Mouse (Mus musculus): ENCODE measurements around the gene Sipa1l3.
A peak's percentile ranks its signal among the peaks of the same experiment; 100 is the strongest.

Gene Sipa1l3

DNA sequence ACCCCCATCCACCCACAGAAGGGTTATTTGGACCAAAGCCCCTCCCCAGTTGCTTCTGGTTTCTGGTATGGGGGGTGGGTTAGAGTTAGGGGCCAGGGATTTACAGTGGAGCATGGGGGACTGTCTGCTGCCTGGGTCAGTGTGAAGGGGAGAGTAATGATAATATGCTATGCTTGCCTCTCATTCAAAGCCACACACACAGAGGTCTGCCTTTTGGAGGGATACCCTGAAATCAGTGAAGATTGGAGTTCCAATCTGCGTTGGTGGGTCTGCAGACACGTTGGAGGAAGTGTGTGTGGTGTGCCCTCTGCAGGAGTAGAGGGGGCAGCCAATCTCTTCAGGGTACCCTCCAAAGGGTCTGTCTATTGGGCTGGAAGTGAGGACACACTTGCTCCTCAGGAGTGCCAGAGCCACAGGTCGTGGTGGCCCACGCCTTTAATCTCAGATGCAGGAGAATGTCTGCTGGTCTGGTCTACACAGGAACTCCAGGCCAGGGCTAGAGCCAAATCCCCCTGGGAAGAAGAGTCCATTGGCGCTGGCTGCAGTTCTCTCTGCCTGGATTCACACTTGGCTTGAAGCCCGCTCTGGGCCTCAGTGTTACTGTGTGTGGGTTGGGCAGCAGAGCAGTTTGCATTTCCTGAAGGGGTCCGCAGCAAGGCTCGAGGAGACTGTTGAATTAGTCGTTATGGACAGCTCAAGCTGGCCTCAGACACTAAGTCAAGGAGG is 213.0 kb downstream of the Sipa1l3 start:
- DNase-seq (ENCODE audit: low spot score in 2 of 2): no peak

DNA sequence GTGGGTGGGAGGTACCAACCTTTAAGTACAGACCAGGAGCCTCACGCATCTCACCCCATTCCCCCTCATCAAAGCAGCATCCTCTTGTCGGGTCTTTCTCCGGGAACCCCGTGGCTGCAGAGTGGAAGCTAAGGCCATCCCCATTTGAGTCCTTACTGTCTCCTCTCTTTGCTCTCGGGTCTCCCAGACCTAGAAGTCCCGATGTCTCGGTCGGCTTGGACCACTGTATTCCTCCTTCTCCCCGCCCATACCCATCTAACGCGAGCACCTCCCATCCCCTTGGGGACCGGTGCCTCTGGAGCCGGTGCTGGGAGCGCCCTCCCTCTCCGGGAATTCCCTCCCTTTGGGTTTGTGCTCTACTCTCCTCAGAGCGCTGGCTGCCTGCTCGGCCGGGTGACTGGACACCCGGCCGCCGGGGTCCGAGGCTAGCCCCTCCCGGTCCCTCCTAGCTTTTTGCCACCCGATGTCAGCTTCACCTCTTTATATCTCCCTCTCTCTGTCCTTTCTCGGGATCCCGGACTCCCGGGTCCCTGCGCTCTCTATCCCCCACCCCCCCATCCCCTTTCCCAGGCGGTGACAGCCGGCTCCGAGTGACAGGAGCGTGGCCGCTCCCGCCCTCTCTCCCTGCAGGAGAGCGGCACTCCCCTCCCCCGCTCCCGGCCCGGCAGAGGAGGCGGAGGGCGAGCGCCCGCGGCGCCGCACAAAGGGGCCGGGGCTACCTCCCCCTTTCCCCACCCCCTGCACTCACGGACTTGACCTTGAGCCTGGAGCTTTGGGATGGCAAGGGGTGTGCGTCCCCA is 213.8 kb downstream of the Sipa1l3 start:
- DNase-seq (ENCODE audit: low spot score in 2 of 2): no peak

DNA sequence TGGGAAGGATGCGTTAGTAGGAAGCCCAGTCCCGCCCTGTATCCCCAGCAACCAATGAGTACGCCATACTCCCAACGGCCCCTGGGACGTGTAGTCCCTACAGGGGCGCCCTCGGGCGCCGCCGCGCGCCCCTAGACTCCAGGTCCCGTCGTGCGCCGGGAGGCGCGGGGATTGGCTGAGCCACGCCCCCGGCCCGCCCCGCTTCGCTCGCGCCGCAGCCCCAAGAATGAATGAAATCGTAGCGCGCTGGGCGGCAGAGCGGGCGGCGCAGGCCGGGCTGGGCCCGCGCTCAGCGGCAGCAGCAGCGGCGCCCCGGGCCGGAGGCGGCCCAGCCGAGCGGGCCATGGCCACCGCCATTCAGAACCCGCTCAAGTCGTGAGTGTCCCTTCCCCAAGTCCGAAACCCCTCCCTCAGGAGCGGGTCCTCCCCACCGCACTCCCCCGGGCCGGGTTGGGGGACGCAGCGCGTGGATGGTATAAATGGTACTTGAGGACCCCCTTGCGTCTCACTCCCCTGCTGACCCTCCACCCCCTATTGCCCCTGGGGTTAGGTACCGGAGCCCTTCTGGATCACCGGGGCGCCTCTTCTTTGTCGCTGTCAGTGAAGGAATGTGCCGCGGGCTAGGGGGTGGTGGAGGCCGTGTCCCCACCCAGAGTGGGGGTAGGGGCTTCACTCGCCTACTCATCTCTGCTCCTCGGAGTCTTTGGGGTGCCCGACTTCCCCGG is 214.5 kb downstream of the Sipa1l3 start, which contains the start of gene Dpf1:
Gene Dpf1, plus strand, starts transcription at position 214 of the 725 bp plus-strand sequence.
- DNase-seq (ENCODE audit: low spot score in 2 of 2): peak in 1 of 2 experiments; percentile 32

DNA sequence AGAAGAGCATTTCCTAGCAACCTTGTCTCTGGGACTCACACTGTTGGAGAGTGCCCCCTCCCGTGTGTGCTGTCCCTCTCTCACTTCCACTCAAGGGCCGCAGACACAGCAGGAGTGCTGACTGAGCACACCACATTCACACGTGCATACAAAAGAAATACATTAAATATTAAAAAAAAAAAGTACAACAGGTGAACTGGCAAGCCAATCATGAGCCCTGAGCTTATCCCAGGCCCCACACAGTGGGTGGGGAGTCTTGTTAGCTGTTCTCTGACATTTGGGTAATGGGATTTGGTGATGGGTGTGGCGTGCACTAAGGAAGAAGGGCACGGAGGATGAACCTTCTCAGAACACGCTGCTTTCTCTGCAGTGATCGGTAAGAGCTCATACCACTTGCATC is 215.8 kb downstream of the Sipa1l3 start:
- no peak for DNase-seq (ENCODE audit: low spot score in 2 of 2)

DNA sequence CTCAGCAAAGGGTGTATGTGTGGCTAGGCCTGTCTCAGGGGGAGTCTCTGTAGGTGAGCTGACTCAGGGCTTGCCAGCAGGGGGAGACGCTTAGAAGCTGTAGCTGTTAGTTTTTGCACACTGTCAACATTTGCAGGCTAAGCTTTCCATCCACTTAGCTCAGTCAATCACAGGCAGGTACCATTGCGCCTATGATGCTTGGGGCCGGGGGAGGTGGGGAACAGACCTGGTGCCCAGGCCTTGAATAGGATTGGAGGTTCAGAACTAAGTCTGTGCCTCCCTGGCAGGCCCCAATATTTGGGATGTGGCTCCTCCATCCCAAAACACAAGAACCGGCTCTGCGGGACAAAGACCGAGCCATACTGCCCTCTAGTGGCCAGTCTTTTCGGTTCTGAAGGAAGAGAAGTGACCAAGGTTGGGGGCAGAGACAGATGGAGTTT is 217.3 kb downstream of the Sipa1l3 start:
- peak in 1 of 2 experiments; percentile 55 for DNase-seq (ENCODE audit: low spot score in 2 of 2)

DNA sequence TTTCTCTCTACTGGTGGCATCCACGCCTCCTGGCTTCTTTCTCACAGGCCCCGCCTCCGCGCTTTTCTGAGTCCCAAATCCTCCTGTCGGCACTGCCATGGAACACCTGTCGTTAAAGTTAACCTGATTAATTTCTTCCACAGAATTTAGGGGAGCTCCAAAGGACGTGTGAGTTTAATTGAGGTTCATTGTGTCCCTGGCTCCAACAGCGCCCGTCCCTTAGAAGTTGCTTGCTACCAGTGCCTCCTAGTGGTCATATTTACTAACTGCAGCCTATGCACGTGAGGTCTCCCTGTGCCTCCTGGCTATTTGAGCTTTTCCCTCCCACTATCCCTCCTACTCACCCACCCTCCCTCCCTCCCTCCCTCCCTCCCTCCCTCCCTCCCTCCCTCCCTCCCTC is 221.4 kb downstream of the Sipa1l3 start:
- DNase-seq (ENCODE audit: low spot score in 2 of 2): peak in 1 of 2 experiments; percentile 54

DNA sequence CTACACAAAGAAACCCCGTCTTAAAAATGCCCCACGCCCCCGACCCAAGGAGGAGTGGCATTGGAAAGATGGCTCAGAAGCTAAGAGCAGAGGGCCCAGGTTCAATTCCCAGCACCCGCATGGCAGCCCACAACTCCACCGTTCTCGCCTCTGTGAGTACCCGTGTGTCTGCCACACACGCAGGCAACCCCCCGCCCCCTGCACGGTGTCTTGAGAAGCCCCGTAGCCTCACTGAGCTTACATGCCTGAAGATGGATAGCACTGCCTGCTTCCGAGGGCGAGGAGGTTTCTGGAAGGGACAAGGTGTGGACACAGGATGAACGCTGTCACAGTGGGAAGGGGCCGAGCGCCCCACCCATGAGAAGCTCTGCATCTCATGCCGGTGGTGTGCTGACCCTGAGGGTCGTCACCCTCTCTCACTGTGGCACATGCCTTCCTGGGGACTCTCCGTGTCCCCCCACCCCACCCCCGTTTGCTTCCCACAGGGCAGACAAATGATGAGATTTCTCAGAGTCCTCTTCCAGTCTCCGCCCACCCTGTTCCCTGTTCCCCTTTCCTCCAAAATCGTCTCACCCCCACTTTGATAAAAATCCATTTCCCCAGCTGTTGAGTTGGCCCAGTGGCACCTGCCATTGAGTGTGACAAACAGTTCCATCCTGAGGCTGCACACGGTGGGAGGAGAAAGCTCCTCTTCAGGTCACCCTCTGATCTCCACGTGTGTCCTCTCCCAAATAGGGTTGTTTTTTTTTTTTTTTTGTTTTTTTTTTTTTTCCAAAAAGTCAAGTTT is 222.4 kb downstream of the Sipa1l3 start:
- no peak for DNase-seq (ENCODE audit: low spot score in 2 of 2)

DNA sequence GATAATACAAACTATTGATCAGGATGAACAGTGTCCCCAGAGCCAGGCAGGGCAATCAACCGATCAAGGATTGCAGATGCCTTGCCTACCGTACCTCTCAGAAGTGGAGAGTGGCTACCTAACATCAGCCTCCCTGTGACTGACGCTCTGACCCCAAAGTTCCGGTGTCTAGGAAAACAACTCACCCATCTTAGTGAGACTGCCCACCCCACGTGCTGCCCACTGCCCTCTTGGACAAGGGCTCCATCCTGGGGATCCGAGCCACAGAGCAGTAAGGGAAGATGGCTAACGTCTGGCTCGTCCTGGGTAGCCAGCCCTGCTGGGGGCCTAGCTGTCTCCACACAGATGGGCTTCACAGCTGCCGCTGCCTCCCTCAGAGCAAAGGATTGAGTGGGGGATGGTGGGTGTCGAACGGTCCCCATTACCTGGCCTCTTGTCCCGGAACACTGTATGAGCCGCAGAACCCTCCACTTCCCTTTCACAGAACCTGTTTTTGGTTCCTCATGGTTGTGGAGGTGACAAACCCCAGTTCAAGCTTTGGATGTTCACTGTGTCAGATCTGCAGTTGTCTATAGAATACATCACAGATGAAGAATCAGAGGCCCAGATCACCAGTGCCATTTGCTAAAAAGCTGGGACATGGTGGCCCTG is 224.2 kb downstream of the Sipa1l3 start:
- no peak for DNase-seq (ENCODE audit: low spot score in 2 of 2)

DNA sequence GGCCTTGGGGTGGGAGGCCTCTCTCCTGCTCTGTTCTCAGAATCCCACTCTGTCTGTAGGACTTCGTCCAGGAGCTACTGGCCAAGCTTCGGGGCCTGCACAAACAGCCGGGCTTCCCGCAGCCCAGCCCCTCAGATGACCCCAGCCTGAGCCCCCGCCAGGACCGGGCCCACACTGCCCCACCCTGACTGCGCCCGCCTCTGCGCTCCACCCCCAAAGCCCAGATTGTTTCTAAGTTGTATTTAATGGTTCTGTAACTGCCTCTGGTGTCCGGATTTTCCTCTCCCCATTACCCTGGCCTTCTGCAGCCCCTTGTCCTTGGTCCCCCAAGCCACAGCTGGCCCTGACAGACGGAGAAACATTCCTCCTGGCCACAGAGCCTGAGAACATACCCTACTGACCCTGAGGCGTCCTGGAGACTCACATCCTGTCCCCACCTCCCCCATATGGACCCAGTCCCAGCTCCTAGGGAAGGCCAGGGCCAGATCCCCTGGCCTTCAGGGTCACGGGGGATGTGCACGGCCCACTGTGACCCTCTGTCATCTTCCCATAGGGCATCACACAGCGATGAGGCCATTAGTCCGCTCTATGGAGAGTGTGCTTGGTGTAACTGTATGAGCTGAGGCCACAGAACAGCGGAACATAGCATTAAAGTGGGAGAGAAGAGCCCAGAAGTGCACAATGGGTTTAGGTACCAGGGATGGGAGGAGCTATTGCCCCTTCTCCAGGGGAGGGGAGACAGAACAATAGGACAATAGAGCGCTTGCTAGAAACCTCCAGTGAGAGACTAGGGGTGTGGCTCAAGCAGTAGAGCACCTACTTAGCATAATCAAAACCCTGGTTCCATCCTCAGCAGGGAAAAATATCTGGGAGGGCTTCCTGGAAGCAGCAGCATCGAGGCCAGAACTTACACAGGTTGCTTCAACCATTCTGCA is 225.0 kb downstream of the Sipa1l3 start:
- no peak for DNase-seq (ENCODE audit: low spot score in 2 of 2)

DNA sequence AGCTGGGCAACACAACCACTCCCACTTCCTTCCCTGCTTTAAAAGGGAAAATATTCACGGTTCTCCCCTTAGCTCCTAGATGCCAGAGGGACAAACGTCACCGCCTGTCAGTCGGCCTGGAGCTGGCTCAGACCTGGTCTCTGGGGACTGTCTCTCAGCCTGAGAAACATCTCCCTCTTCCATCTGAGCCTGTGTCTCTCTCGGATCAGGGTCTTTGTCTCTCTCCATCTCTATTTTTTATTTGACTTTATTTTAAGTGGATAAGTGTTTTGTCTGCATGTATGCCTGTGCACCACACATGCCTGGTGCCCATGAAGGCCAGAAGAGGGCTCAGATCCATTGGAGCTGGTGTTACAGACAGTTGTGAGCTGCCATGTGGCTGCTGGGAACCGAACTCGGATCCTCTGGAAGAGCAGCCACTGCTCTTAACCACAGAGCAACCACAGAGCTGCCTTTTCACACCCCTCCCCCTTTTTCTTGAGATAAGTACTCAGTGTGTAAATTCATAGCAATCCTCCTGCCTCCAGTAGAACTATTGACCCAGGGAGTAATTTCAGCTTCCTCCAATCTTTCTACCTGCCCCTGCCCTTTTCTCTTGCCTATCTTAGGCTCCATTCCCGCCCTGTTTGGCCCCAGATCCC is 225.9 kb downstream of the Sipa1l3 start:
- no peak for DNase-seq (ENCODE audit: low spot score in 2 of 2)

DNA sequence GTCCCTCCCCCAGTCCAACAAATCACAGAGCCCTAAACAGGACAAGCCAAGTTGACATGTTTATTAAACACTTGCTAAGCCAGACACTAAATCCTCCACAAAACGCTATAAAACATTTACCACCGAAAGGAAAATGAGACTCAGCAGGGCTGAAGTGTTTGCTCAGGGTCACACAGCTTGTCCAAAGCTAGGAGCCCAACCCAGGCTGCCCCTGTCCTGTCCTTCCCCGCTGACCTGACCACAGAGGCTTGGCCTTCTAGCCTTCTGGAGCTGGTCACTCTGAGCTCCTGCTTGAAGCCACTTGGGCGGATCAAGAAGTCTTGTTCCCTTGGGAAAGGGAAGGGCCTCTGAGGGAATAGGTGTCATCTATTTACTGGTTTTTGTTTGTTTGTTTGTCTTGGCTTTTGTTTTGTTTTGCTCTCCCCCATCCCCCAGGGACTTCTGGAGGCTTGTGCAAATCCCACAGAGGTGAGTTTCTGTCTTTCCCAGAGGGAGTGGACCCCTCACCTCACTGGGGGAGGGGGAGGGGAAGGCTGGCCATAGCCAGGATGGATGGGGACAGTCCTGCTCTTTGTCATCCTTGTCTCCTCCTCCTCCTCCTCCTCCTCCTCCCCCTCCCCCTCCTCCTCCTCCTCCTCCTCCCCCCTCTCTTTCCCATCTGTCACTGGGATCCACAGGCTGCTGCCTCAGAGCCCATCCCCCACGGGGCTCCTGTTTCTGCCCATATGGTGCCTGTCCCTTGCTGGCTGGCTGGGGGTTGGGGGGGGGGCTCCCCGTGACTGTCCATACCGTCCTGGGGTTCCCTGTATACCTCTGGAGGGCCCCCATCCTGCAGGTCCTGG is 226.6 kb downstream of the Sipa1l3 start:
- no peak for DNase-seq (ENCODE audit: low spot score in 2 of 2)

DNA sequence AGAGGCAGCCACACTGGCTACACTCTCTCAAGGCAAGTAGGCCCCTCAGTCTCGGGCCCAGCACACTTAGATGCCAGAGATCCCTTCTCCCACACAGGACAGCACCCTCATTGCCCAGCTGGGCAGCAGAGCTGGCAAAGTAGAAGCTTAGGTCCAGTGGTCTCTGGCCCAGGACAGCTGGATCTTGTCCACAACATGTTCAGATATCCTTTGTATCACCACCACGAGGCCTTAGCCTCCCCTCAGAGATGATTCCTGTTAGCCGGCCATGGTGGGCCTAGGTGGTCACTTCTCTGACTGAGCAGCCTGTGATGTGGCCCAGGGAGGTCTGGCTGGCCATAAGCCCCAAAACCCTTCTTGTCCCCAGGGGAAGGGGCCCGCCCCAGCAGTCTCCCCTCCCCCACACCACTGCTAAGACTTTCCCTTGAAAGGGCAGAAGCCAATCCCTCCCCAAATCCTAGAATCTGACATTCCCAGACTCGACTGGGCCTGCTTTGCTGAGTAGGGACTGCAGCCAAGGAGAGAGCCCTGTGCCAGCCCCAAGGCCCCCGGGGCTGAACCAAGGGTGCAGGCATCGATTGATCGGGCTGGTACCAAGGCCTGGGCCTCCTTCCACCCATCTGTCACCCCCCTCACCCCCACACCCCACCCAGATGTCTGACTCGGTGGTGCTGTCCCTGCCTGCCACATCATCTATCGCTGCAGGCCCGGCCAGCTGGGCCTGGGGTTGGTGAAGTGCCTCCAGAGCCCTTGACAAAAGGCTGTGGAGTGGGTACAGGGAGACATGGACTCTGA is 227.6 kb downstream of the Sipa1l3 start:
- no peak for DNase-seq (ENCODE audit: low spot score in 2 of 2)

DNA sequence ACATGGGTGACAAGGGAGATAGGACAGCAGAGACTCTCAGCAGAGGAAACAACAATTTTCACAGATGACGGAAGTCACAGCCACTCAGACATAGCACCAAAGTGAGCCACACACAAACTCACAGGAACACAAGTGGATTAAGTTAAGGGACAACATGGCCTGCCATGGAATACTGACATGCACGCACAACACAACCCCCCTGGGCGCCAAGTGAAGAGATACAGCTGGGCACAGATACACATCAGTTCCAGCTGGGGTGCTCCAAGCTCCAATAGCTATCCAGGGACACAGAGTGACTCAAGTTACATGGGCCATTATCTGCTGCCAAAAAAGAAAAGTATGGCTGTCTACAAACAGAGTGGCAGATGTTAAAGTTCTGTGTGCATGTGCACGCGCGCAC is 228.6 kb downstream of the Sipa1l3 start:
- no peak for DNase-seq (ENCODE audit: low spot score in 2 of 2)

DNA sequence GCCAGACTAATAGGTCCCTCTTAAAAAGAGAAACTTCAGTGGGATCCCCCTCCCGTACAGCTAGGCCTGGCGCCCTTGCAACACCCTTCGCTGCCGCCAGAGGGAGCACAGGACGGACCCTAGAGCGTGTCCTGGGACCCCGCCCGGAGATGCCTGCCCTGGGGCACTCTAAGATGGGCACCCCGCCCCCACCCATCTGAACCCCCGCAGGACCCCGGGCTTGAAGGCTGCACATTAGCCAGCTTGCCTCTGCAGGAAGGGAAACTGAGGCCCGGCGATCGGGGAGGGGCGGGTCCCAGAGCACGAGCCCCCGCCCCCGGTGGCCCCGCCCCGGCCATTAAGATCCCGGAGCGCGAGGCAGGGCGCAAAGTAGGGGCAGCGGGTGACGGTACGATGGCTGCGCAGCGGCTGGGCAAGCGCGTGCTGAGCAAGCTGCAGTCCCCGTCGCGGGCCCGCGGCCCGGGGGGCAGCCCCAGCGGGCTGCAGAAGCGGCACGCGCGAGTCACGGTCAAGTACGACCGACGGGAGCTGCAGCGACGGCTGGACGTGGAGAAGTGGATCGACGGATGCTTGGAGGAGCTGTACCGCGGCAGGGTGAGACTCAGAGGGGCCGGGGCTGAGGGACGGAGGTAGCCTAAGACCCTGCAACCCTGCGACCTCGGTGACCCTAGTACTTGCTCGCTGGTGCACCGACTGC is 229.4 kb downstream of the Sipa1l3 start, which contains the start of gene Ppp1r14a:
Gene Ppp1r14a, plus strand, starts transcription at position 367 of the 697 bp plus-strand sequence.
- DNase-seq (ENCODE audit: low spot score in 2 of 2): peak; percentile 57 to 68

DNA sequence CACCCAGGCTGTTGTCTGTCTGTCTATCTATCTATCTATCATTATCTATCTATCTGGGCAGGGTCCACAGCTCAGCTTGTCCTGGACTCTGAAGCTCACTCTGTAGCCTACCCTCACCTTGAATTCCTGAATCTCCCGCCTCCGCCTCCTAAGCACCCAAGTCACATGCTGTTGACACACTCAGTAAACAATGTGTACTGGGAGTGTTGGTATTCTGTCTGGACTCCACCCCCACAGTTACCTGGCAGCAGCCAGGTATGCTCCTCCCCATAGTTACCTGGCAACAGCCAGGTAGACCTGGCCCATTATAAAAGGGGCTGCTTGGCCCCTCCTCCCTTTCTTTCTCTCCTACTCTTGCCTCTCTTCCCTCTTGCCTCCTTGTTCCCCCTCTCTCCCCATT is 230.4 kb downstream of the Sipa1l3 start:
- no peak for DNase-seq (ENCODE audit: low spot score in 2 of 2)

DNA sequence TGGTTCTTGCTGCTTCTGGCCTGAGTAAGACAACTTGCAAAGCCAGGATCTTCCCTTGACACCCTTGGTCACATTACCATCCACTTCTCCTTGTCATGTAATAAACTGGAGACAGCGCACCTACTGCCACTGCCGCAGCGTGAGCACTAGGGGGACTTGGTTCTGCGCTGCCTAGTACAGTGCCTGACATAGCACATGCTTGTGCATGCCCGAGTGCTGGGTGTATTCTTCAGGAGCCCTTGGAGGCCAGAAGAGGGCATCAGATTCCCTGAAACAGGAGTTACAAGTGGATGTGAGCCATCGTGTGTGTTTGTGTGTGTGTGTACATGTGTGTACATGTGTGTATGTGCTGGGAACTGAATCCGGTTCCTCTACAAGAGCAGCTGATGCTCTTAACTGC is 231.0 kb downstream of the Sipa1l3 start:
- DNase-seq (ENCODE audit: low spot score in 2 of 2): no peak

DNA sequence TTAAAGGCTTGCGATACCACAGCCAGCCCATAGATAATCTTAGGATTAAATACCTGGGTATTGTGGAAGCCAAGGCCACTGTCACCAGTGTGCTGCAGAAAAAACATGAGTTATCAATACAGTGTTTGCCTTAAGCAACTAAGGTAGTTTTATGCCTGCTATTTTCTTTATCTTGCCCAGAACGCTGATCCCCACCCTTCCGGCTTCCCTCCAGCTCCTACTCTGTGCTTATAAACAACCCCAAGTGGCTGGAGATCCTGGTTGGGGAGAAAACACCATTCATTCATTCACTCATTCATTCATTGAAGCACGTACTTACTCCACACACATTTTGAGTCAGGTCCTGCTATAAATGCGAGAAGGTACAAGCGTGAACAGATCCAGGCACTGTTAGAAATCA is 233.9 kb downstream of the Sipa1l3 start:
- DNase-seq (ENCODE audit: low spot score in 2 of 2): no peak
